Mouse (Mus musculus) neural tube, embryonic 15.5 days (tissue): ENCODE data around the gene Mlec. TPM values are rescaled to one million over a fixed set of nuclear protein-coding genes. Genes with fewer than 3 reads are reported as not detected.
"Not testable (repeated sequence)": the region's sequence is repeated elsewhere in the genome, so short reads cannot be mapped to it uniquely, and the experiment has no call there.

Experiments
- ATAC-seq: fragments of 200-750 bp; cut with Nextera tagmentation; 2 replicates; pipeline ENCODE4 v1.8.0; 2017; ENCODE audit warnings: mild to moderate bottlenecking, moderate TSS enrichment, moderate library complexity; ENCODE audit not compliant: low FRiP score
- H3K27ac ChIP-seq: fragments of 300-500 bp; sonication (generic); replicated peaks from 2 replicates; pipeline ENCODE4 v1.5.1; 2015; ENCODE audit warnings: mild to moderate bottlenecking, inconsistent platforms
- H3K27me3 ChIP-seq: fragments of 300-500 bp; sonication (generic); replicated peaks from 2 replicates; pipeline ENCODE4 v1.6.1; 2015; ENCODE audit warnings: inconsistent platforms
- H3K36me3 ChIP-seq: fragments of 300-500 bp; sonication (generic); 2 replicates; pipeline ENCODE4 v1.6.1; 2015; ENCODE audit warnings: inconsistent platforms
- H3K4me1 ChIP-seq: fragments of 300-500 bp; sonication (generic); 2 replicates; pipeline ENCODE4 v1.6.1; 2015; ENCODE audit warnings: inconsistent platforms
- H3K4me2 ChIP-seq: fragments of 300-500 bp; sonication (generic); 2 replicates; pipeline ENCODE4 v1.6.1; 2015; ENCODE audit warnings: inconsistent platforms, mild to moderate bottlenecking, moderate library complexity
- H3K4me3 ChIP-seq: fragments of 300-500 bp; sonication (generic); replicated peaks from 2 replicates; pipeline ENCODE4 v1.5.1; 2015; ENCODE audit warnings: mild to moderate bottlenecking, inconsistent platforms
- H3K9ac ChIP-seq: fragments of 300-500 bp; sonication (generic); replicated peaks from 2 replicates; pipeline ENCODE4 v1.6.1; 2015; ENCODE audit warnings: mild to moderate bottlenecking, inconsistent platforms
- H3K9me3 ChIP-seq: fragments of 300-500 bp; sonication (generic); replicated peaks from 2 replicates; pipeline ENCODE4 v1.6.1; 2016; ENCODE audit warnings: inconsistent platforms
- WGBS: fragments of 180-500 bp; shearing (Covaris S2); methylation state at CpG from one replicate; pipeline ENCODE4 v1.1.7; 2015; ENCODE audit warnings: mixed read lengths; 5-methylcytosine and 5-hydroxymethylcytosine counted together
- polyA plus RNA-seq: library from polyadenylated mRNA; unstranded; fragments of >200 nt; fragmentation: Nextera tagmentation; extraction: Ambion mirVana; gene quantifications from 2 replicates; pipeline ENCODE4 v1.2.1, GENCODE M21; 2015

Gene Mlec
- polyA plus RNA-seq, 1 experiment from 2014 or later = 34.3 TPM

DNA sequence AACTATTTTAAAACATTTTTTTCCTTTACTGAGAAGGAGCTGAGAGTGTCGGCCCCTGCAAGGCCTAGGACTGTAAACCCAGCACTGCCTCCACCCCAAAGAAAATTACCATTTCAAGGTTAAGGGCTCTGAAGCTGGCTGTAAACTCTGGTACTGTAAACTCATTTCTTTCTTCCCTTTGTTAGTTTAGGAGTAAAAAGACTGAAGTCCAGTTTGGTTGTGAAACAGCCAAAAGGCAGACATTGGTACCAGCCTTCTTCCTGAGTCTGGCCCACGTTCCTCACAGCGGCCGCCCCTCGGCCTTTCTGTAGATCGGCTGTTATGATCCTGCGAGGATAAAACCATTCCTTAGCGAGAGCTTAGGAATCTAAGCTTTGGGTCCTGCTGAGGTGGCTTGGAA is 43.5 kb downstream of the Mlec start:
- H3K36me3 ChIP-seq = peaks cover 18% of the 10 kb centered on the region
- H3K4me3 ChIP-seq = no peak overlapping the region
- no peak overlapping the region for H3K4me2 ChIP-seq
- ATAC-seq = no peak
- H3K9ac ChIP-seq = no peak overlapping the region
- peaks cover 8% of the 10 kb centered on the region for H3K4me1 ChIP-seq
- WGBS = 92% methylated on average over 8 of the region's 8 CpGs
- no peak overlapping the region for H3K27ac ChIP-seq
- no peaks in the 10 kb centered on the region for H3K9me3 ChIP-seq
- no peaks in the 10 kb centered on the region for H3K27me3 ChIP-seq

DNA sequence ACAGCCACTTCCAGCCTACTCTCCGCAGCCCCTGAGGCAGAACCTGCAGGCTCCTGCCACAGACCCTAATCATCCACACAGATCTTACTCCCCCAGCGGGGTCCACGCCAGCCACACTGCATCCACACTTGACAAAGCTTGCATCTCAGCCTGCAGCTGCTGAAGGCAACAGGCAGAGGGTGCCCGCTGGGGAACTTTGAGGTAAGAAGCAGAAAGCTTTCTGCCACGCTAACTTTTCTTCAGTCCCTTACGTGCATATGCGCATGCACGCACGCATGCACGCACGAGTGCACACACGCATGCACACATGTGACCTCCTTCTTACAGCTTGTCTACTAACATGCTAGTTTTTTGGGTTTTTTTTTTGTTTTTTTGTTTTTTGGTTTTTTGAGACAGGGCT is 44.7 kb downstream of the Mlec start:
- no peaks in the 10 kb centered on the region for H3K27me3 ChIP-seq
- H3K4me2 ChIP-seq = no peak overlapping the region
- no peak for ATAC-seq
- no peak overlapping the region for H3K9ac ChIP-seq
- no peaks in the 10 kb centered on the region for H3K4me1 ChIP-seq
- peaks cover 18% of the 10 kb centered on the region for H3K36me3 ChIP-seq
- no peak overlapping the region for H3K4me3 ChIP-seq
- WGBS = 93% methylated on average over 12 of the region's 12 CpGs
- H3K9me3 ChIP-seq = no peaks in the 10 kb centered on the region
- no peak overlapping the region for H3K27ac ChIP-seq

DNA sequence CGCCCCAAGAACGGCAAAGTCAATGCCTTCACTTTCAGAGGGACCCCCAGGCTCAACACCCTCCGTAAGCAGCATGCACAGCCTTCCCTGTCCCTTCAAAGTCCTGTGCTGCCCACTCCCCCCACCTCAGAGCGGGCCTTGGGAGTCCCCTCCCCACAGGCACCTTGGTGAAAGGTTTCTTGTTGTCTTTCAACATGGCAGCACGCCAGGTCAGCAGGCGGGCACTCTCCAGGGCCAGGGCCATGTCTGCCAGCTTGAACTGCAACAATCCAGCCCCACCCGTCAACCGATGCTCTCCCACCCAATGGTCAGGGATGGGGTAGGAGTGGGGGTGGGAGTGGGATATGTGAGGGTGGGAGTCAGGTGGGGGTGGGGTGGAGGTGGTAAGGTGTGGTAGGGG is 46.8 kb downstream of the Mlec start:
- Histone ChIP-seq H3K27me3 (no peaks in the 10 kb centered on the region), H3K4me3 (no peak overlapping the region), H3K9ac (no peak overlapping the region), H3K4me2 (no peak overlapping the region), H3K36me3 (peaks cover 14% of the 10 kb centered on the region), H3K27ac (no peak overlapping the region), H3K9me3 (no peaks in the 10 kb centered on the region), H3K4me1 (no peaks in the 10 kb centered on the region)
- ATAC-seq = no peak
- WGBS = 89% methylated on average over 8 of the region's 8 CpGs

DNA sequence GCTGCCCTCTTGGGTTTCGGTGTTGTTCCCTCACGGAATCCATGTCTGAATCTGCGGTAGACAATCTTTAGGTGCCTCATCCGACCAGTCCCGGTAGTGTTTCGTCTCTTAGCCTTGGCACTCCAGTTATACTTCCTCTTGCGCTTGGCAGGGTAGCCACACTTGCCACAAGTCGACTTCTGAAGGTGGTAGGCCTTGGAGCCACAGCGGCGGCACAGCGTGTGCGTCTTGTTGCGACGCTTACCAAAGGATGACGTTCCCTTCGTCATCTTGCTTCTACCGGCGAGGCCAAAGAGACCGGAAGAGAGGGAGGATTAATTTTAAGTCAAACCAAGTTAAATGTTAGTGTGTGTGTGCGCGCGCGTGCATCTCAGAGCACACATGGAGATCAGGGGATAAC is 54.7 kb downstream of the Mlec start:
- WGBS = 96% methylated on average over 23 of the region's 23 CpGs
- not testable (repeated sequence) for H3K27ac ChIP-seq, H3K4me3 ChIP-seq, H3K9ac ChIP-seq, H3K4me1 ChIP-seq, H3K27me3 ChIP-seq, H3K4me2 ChIP-seq, ATAC-seq, H3K9me3 ChIP-seq
- peaks cover 27% of the 10 kb centered on the region for H3K36me3 ChIP-seq

DNA sequence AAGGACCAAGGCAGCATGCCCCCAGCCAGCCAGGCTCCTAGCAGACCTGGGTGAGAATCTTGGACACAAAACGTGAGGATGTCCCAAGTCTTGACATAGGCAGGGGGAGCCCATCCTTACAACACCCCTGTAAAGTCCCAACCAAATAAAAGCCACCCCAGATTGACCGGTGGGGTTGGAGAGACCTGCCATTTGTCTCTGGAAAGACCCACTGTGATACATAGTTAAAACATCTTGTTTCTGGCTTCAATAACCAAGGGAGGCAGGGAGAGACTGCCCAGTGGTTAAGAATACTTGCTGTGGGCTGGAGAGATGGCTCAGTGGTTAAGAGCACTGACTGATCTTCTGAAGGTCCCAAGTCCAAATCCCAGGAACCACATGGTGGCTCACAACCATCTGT is 55.7 kb downstream of the Mlec start:
- H3K4me1 ChIP-seq = no peaks in the 10 kb centered on the region
- 90% methylated on average over 2 of the region's 2 CpGs for WGBS
- no peak overlapping the region for H3K4me2 ChIP-seq
- H3K9me3 ChIP-seq = no peaks in the 10 kb centered on the region
- no peak overlapping the region for H3K4me3 ChIP-seq
- no peak overlapping the region for H3K27ac ChIP-seq
- H3K9ac ChIP-seq = no peak overlapping the region
- ATAC-seq = no peak
- peaks cover 37% of the 10 kb centered on the region for H3K36me3 ChIP-seq
- H3K27me3 ChIP-seq = no peaks in the 10 kb centered on the region

DNA sequence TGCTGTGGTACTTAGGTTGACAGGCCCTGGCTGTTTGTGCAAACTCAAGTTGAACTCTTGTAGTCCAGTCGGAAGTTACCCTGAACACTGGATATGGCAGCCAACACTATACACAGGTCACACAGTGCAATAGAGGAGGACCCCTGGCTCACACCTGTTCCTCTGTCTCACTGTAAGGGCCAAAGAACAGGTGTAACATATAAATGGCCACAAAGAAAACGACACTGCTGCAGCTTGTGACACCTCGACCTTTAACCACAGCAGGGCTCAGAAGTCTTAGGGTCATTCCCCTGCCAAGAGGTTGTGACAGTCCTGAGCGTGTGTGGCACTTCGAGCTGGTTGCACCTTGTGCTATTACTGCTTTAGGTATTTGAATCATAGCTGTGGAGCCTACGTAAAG is 57.5 kb downstream of the Mlec start:
- H3K36me3 ChIP-seq = peaks cover 55% of the 10 kb centered on the region
- 86% methylated on average over 6 of the region's 6 CpGs for WGBS
- no peak overlapping the region for H3K4me2 ChIP-seq
- H3K9me3 ChIP-seq = no peaks in the 10 kb centered on the region
- no peak overlapping the region for H3K9ac ChIP-seq
- no peak overlapping the region for H3K27ac ChIP-seq
- no peak overlapping the region for H3K4me3 ChIP-seq
- no peaks in the 10 kb centered on the region for H3K27me3 ChIP-seq
- no peak for ATAC-seq
- H3K4me1 ChIP-seq = no peaks in the 10 kb centered on the region

DNA sequence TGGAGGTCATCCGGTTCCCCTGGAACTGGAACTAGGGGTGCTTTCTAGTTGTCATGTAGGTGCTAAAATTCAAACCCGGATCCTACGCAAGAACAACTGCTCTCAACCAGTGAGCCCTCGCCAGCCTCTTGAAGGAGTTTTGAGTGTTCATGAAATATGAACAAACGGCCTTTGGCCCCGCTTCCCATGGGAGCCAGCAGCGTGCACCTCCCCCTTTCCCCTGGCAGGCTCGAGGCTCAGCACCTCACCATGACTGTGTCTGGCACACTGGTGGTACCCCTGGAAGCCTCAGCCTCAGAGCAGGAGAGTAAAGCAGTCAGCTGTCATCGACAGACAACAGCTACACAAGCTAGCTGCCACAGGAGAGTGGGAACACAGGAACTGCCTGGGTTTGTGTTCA is 58.0 kb downstream of the Mlec start:
- H3K27me3 ChIP-seq = no peaks in the 10 kb centered on the region
- no peak overlapping the region for H3K4me2 ChIP-seq
- no peak overlapping the region for H3K9ac ChIP-seq
- no peak for ATAC-seq
- no peak overlapping the region for H3K27ac ChIP-seq
- 91% methylated on average over 9 of the region's 9 CpGs for WGBS
- H3K9me3 ChIP-seq = no peaks in the 10 kb centered on the region
- H3K4me3 ChIP-seq = no peak overlapping the region
- H3K36me3 ChIP-seq = peaks cover 60% of the 10 kb centered on the region
- H3K4me1 ChIP-seq = no peaks in the 10 kb centered on the region

GRCm38 (mm10) chr5:115099530-115099929 is 58.4 kb downstream of the Mlec start:
- no peaks in the 10 kb centered on the region for H3K27me3 ChIP-seq
- no peak for ATAC-seq
- WGBS = 86% methylated on average over 5 of the region's 5 CpGs
- H3K9ac ChIP-seq = no peak overlapping the region
- no peak overlapping the region for H3K4me3 ChIP-seq
- H3K4me2 ChIP-seq = no peak overlapping the region
- no peaks in the 10 kb centered on the region for H3K4me1 ChIP-seq
- peaks cover 63% of the 10 kb centered on the region for H3K36me3 ChIP-seq
- H3K9me3 ChIP-seq = no peaks in the 10 kb centered on the region
- H3K27ac ChIP-seq = no peak overlapping the region

GRCm38 (mm10) chr5:115098195-115098594 is 59.8 kb downstream of the Mlec start, which contains the start of gene Gm10401:
Gene Gm10401, minus strand, starts transcription at chr5:115098295.
- 98% methylated on average over 8 of the region's 8 CpGs for whole genome bisulfite sequencing
- no peak within 1 kb of the TSS for H3K27ac ChIP-seq
- no peak within 1 kb of the TSS for H3K9ac ChIP-seq
- ATAC-seq = no peak
- no peaks in the 10 kb centered on the region for H3K9me3 ChIP-seq
- H3K4me3 ChIP-seq = no peak within 1 kb of the TSS
- H3K4me2 ChIP-seq = no peak within 1 kb of the TSS
- no peaks in the 10 kb centered on the region for H3K27me3 ChIP-seq
- peaks cover 64% of the 10 kb centered on the region for H3K36me3 ChIP-seq
- H3K4me1 ChIP-seq = no peaks in the 10 kb centered on the region

Other genes with a start within 250 kb of the Mlec start
- 0.79 and 1.2 TPM in 2 replicates for gene Oasl1, start 234.9 kb downstream of the Mlec start, polyA plus RNA-seq
- 138 and 147 TPM in 2 replicates for gene 2210016L21Rik, start 216.0 kb downstream of the Mlec start, polyA plus RNA-seq
- gene Hnf1a, start 187.1 kb downstream of the Mlec start, polyA plus RNA-seq = 0.05 and 1.6 TPM in 2 replicates
- gene Sppl3, start 147.0 kb downstream of the Mlec start, polyA plus RNA-seq = 18.2 and 30.9 TPM in 2 replicates
- gene Gm10401, start 59.9 kb downstream of the Mlec start, polyA plus RNA-seq = 36.7 and 40.5 TPM in 2 replicates
- gene Acads, start 38.8 kb downstream of the Mlec start, polyA plus RNA-seq = 22.2 and 35.9 TPM in 2 replicates
- 31.1 and 31.8 TPM in 2 replicates for gene Unc119b, start 23.2 kb downstream of the Mlec start, polyA plus RNA-seq
- 17.4 and 23.1 TPM in 2 replicates for gene Cabp1, start 36.2 kb upstream of the Mlec start, polyA plus RNA-seq
- 117 and 127 TPM in 2 replicates for gene Pop5, start 77.7 kb upstream of the Mlec start, polyA plus RNA-seq
- gene Rnf10, start 114.7 kb upstream of the Mlec start, polyA plus RNA-seq = 171 and 197 TPM in 2 replicates
- gene Coq5, start 121.5 kb upstream of the Mlec start, polyA plus RNA-seq = 63.7 and 64.6 TPM in 2 replicates
- gene Dynll1, start 142.8 kb upstream of the Mlec start, polyA plus RNA-seq = 1,284 and 1,328 TPM in 2 replicates
- gene Srsf9, start 169.0 kb upstream of the Mlec start, polyA plus RNA-seq = 138 and 154 TPM in 2 replicates
- gene Gatc, start 183.0 kb upstream of the Mlec start, polyA plus RNA-seq = 32.2 and 37.0 TPM in 2 replicates
- gene Triap1, start 183.0 kb upstream of the Mlec start, polyA plus RNA-seq = 56.1 and 56.8 TPM in 2 replicates
- 1,223 and 1,358 TPM in 2 replicates for gene Cox6a1, start 190.8 kb upstream of the Mlec start, polyA plus RNA-seq